Mouse (Mus musculus) heart, postnatal 14 days (tissue): ENCODE results near the gene Lrrc47. TPM values are rescaled to one million over a fixed set of nuclear protein-coding genes. Genes with fewer than 3 reads are reported as not detected.

Experiments
- total RNA-seq, 2 experiments: library from RNA; stranded (reverse); gene quantifications; 2 replicates each; pipeline ENCODE4 v1.2.3; 2021

Gene Lrrc47
- total RNA-seq, 2 experiments from 2014 or later, result 33.8 to 36.3 TPM

Other genes with a start within 250 kb of the Lrrc47 start
- 10 to 100 TPM; 13.5 to 16.1 TPM for gene A430005L14Rik, start 54.5 kb upstream of the Lrrc47 start, total RNA-seq
- gene Dffb, start 36.6 kb upstream of the Lrrc47 start, total RNA-seq, result 1 to 10 TPM; 3.7 to 4.9 TPM
- 10 to 100 TPM; 25.1 to 26.4 TPM for gene Cep104, start 36.5 kb upstream of the Lrrc47 start, total RNA-seq
- gene Smim1, start 14.5 kb downstream of the Lrrc47 start, total RNA-seq, result 1 to 10 TPM; 5.8 to 7.0 TPM
- not detected for gene Ccdc27, start 30.9 kb downstream of the Lrrc47 start, total RNA-seq
- under 1 TPM; 0.05 to 0.07 TPM for gene Trp73, start 128.5 kb downstream of the Lrrc47 start, total RNA-seq
- 10 to 100 TPM; 12.6 to 13.5 TPM for gene Wrap73, start 130.6 kb downstream of the Lrrc47 start, total RNA-seq
- 100 to 1,000 TPM; 121 to 126 TPM for gene Tprgl, start 148.9 kb downstream of the Lrrc47 start, total RNA-seq
- gene Megf6, start 159.0 kb downstream of the Lrrc47 start, total RNA-seq, result 10 to 100 TPM; 18.2 to 20.6 TPM